Mouse (Mus musculus) ES-E14 (cell line): Measurements from ENCODE around the gene Hist1h3e. TPM values are rescaled to one million over a fixed set of nuclear protein-coding genes. Genes with fewer than 3 reads are reported as not detected.

Experiments used
- DNase-seq: peaks from one replicate; pipeline ENCODE4 v3.0.0-alpha.2; 2013; ENCODE audit warnings: low read depth, low spot score
- H3K27ac ChIP-seq: 2 replicates; pipeline ENCODE4 v1.5.1; 2012; ENCODE audit warnings: low read depth, mild to moderate bottlenecking, low read length, moderate library complexity, mixed read lengths; ENCODE audit not compliant: poor library complexity, insufficient read depth, severe bottlenecking
- H3K36me3 ChIP-seq: 2 replicates; pipeline ENCODE4 v1.6.1; 2012; ENCODE audit warnings: mild to moderate bottlenecking, low read length, moderate library complexity, mixed read lengths; ENCODE audit not compliant: control insufficient read depth, poor library complexity, insufficient read depth, severe bottlenecking
- H3K4me1 ChIP-seq, 2 experiments: fragments of 150-350 bp in 1 of 2; sonication (generic) in 1 of 2; 2 replicates each; pipeline ENCODE4 v1.6.1; 2012; ENCODE audit warnings: low read length in 2 of 2, mild to moderate bottlenecking in 1 of 2, mixed read lengths in 1 of 2; ENCODE audit not compliant: control insufficient read depth in 2 of 2, insufficient read depth in 2 of 2, poor library complexity in 1 of 2
- H3K4me3 ChIP-seq, 2 experiments: fragments of 150-350 bp in 1 of 2; sonication (generic) in 1 of 2; 2 replicates each; pipeline ENCODE4 v1.5.1; 2012; ENCODE audit warnings: low read length in 2 of 2, low read depth in 1 of 2, mild to moderate bottlenecking in 1 of 2, mixed read lengths in 1 of 2; ENCODE audit not compliant: insufficient read depth in 1 of 2, poor library complexity in 1 of 2, severe bottlenecking in 1 of 2
- H3K9ac ChIP-seq: 2 replicates; pipeline ENCODE4 v1.6.1; 2012; ENCODE audit warnings: low read depth, mild to moderate bottlenecking, low read length, mixed read lengths; ENCODE audit not compliant: poor library complexity, insufficient read depth, severe bottlenecking
- H3K9me3 ChIP-seq: fragments of 150-350 bp; sonication (generic); 2 replicates; pipeline ENCODE4 v1.6.1; 2012; ENCODE audit warnings: low read depth, mild to moderate bottlenecking, low read length; ENCODE audit not compliant: control insufficient read depth, insufficient read depth
- CHD2 ChIP-seq: IDR thresholded peaks from 2 replicates; pipeline ENCODE4 v1.6.1; 2014; ENCODE audit warnings: mild to moderate bottlenecking, low read depth, low read length, inconsistent platforms
- HCFC1 ChIP-seq: IDR thresholded peaks from 2 replicates; pipeline ENCODE4 v1.6.1; 2012; ENCODE audit warnings: low read length, inconsistent platforms, borderline replicate concordance; ENCODE audit not compliant: insufficient read depth
- MAFK ChIP-seq: IDR thresholded peaks from 2 replicates; pipeline ENCODE4 v1.6.1; 2014; ENCODE audit warnings: mild to moderate bottlenecking, low read depth, low read length, inconsistent platforms; ENCODE audit not compliant: insufficient read depth
- ZC3H11A ChIP-seq: IDR thresholded peaks from 2 replicates; pipeline ENCODE4 v1.6.1; 2012; ENCODE audit warnings: low read depth, mild to moderate bottlenecking, inconsistent platforms, low read length, borderline replicate concordance
- ZNF384 ChIP-seq: IDR thresholded peaks from 2 replicates; pipeline ENCODE4 v1.6.1; 2012; ENCODE audit warnings: low read depth, low read length, inconsistent platforms
- in situ Hi-C, 2 experiments: fragments of 600-800 bp; cut with MboI; formaldehyde crosslinking; loops; one replicate each; pipeline ENCODE4 v1.15.1; 2025; ENCODE audit warnings: low sequenced_read_pairs in 2 of 2, inconsistent platforms in 1 of 2; ENCODE audit not compliant: unreplicated experiment in 2 of 2
- total RNA-seq: library from RNA; depleted of rRNA; stranded (reverse); fragments of 300-350 nt; gene quantifications from 2 replicates; pipeline ENCODE4 v1.2.3, GENCODE M21; 2012

Gene Hist1h3e
- total RNA-seq, 1 experiment, result 864 TPM

DNA sequence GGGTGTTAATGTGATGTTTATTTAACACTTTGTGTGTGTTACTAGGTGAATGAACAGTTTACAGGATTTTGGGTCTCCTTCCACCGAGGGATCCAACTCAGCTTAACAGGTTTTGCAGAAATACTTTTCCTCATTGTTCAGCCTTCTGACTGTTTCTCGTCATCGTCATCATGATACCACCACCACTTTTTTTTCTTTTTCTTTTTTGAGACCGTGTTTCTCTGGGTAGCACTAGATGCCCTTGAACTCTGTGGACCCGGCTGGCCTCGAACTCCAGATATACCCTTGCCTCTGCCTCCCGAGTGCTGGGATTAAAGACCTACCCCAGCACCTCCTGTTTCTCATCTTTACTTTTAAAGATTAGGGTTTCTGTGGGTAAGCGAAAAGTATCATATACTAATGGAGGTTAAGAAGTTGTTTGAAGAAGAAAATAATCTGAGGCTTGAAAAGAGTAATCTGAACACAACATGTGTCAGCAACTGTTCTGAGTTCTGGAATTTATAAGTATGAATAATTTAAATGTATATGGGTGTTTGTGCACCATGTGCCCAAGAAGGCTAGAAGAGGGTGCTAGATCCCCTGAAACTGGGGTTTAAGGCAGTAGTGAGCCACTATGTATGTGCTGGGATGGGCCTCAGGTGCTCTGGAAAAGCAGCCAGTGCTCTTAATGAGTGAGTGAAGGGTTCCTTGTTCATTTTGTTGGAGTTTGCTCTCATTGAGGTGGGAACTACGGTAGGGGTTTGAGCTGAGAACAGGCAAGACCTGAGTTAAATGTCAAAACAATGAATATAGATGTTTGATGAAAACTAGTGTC lies 29.7 kb downstream of the Hist1h3e start:
- DNase-seq, result no peak
- Histone ChIP-seq H3K27ac (peak overlapping the region; percentile 93; the same call in 1 of the 2 replicates), H3K9ac (peak overlapping the region; percentile 82; the same call in 1 of the 2 replicates), H3K4me3 (peak overlapping the region; percentile 43 to 83), H3K4me1 (peaks cover 0 to 2% of the 10 kb centered on the region in 2 experiments; a peak in 1 of 4 replicates), H3K36me3 (no peaks in the 10 kb centered on the region), H3K9me3 (no peaks in the 10 kb centered on the region)
- in situ Hi-C loops, result loop anchor here in 1 of 2 experiments (25.0 kb wide), 1 partner anchor 1495 kb away; the partner anchor contains the start of genes Hist1h2ag, Hist1h2ah, Hist1h2bj and Hist1h2bk
- TF ChIP-seq ZNF384 (no peak), HCFC1 (no peak), ZC3H11A (no peak), MAFK (no peak), CHD2 (no peak)

DNA sequence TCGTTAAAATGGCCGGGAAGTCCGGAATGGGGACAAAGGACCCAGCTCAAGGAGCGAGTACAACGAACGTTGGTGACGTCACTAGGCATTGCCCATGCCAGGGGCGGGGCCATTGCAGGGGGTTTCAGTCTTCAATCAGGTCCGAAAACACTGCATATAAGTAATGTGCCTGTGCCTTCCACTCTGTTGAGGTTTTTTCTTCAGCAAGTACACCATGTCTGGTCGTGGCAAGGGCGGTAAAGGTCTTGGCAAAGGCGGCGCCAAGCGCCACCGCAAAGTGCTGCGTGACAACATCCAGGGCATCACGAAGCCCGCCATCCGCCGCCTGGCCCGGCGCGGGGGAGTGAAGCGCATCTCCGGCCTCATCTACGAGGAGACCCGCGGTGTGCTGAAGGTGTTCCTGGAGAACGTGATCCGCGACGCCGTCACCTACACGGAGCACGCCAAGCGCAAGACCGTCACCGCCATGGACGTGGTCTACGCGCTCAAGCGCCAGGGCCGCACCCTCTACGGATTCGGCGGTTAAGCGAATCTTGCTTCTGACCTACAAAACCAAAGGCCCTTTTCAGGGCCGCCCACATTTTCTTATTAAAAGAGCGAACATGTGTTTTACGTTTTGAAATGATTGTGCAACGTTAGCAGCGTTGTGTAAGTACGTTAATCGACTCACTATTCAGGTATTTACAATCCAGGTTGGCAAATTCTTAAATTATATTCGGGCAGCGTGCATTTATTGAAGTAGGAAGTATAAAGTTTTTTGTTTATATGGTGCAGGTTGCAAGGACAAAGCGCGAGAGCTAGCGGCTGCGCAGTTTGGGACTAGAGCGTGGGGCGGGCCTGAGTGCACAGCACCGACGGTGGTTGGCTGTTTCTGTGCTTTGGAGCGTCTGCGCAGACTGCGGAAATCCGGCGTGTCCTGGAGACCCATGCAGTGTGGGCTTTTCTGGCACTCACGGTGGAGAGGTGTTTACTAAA lies 31.0 kb downstream of the Hist1h3e start, which contains the start of gene Hist1h4h:
Gene Hist1h4h (plus strand): TSS at position 150 of the 975 bp plus-strand sequence.
- DNase-seq, result peak; percentile 96
- TF ChIP-seq MAFK, result no peak
- TF ChIP-seq ZNF384, result no peak
- TF ChIP-seq HCFC1, result no peak
- TF ChIP-seq CHD2, result no peak
- no peak for TF ChIP-seq ZC3H11A
- no peaks in the 10 kb centered on the region for H3K36me3 ChIP-seq
- H3K4me1 ChIP-seq, result peaks cover 0 to 2% of the 10 kb centered on the region in 2 experiments; a peak in 1 of 4 replicates
- no peaks in the 10 kb centered on the region for H3K9me3 ChIP-seq
- H3K4me3 ChIP-seq, result peak within 1 kb of the TSS; percentile 67 to 83
- peak within 1 kb of the TSS; percentile 78 for H3K9ac ChIP-seq
- in situ Hi-C loops, result loop anchor here in 1 of 2 experiments (25.0 kb wide), 1 partner anchor 1494 kb away; the partner anchor contains the start of genes Hist1h2ag, Hist1h2ah, Hist1h2bj and Hist1h2bk
- peak within 1 kb of the TSS; percentile 93 for H3K27ac ChIP-seq

- peaks cover 0 to 2% of the 10 kb centered on the region in 2 experiments; a peak in 1 of 4 replicates for H3K4me1 ChIP-seq
Measured at GRCm38 (mm10) chr13:23530181-23530900, 31.8 kb downstream of the Hist1h3e start.

More at GRCm38 (mm10) chr13:23530181-23530900, 31.8 kb downstream of the Hist1h3e start:
- Histone ChIP-seq H3K36me3 (no peaks in the 10 kb centered on the region), H3K9ac (peak overlapping the region; percentile 78), H3K9me3 (no peaks in the 10 kb centered on the region), H3K4me3 (peak overlapping the region; percentile 61 to 83), H3K27ac (peak overlapping the region; percentile 85; the same call in 1 of the 2 replicates)
- no peak for DNase-seq
- TF ChIP-seq MAFK (peak; percentile 92), CHD2 (no peak), ZNF384 (peak; percentile 80), ZC3H11A (no peak), HCFC1 (no peak)
- in situ Hi-C loops, result loop anchor here in 1 of 2 experiments (25.0 kb wide), 1 partner anchor 1493 kb away; the partner anchor contains the start of genes Hist1h2ag, Hist1h2ah, Hist1h2bj and Hist1h2bk
